Mouse (Mus musculus): ENCODE results near the gene Arid3a. TPM values are rescaled to one million over a fixed set of nuclear protein-coding genes. Genes with fewer than 3 reads are reported as not detected.
A peak's percentile ranks its signal among the peaks of the same experiment; 100 is the strongest.

Gene Arid3a
- total and polyA plus RNA-seq, 3 experiments, result 1.3 to 1.7 (median 1.5) TPM

DNA sequence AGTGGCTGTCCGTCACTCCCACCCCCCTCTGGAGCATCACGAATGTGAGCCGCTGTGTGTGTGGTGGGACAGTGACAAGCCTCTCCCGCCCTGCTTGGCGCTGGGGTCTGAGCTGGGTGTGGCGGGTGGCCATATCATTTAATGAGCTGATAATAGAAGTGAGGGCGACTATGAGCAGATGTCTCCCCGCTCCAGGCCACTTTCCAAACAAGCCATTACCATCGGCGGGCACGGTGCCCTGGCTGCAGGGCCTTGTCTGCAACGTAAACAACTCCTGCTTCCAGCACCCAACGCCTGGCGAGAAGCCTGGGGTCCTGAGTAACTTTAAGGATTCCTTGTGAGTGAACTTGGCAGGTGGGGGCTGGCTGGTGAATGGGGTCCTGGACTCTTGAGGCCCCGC, 71.0 kb downstream of the Arid3a start:
- peaks cover 3% of the 10 kb centered on the region; the same call in 1 of the 2 replicates for H3K4me1 ChIP-seq (ENCODE audit: control insufficient read depth, insufficient read depth, low read length)
- H3K9ac ChIP-seq (ENCODE audit: low read depth, low read length), result no peak overlapping the region; the same call in 1 of the 2 replicates
- TF ChIP-seq POLR2A (IDR thresholded peaks at IDR 0.05; ENCODE audit: insufficient read depth, low read depth, low read length) (no peak), EP300 (IDR thresholded peaks at IDR 0.05; ENCODE audit: insufficient read depth, low read depth, low read length) (0 out of 2 replicates have a peak, but pooled peaks have one; percentile 9)
- no peaks in the 10 kb centered on the region for H3K36me3 ChIP-seq (ENCODE audit: control insufficient read depth, insufficient read depth, low read length)
- no peaks in the 10 kb centered on the region for H3K79me2 ChIP-seq (replicated peaks; ENCODE audit: control insufficient read depth, insufficient read depth, low read length)
- H3K27me3 ChIP-seq (ENCODE audit: control insufficient read depth, insufficient read depth, low read length), result no peaks in the 10 kb centered on the region
- WGBS, result 34% methylated on average over 15 of the region's 15 CpGs
- peak in 1 of 2 experiments; percentile 66 for DNase-seq
- intact Hi-C loops (cut with DNase I), result loop anchor here (2.0 kb wide), 2 partner anchors 41 to 71 kb away; partner anchors contain the start of genes Arid3a and Polr2e
- no peak overlapping the region for H3K27ac ChIP-seq
- H3K4me3 ChIP-seq, result no peak overlapping the region; the same call in 1 of the 2 replicates

DNA sequence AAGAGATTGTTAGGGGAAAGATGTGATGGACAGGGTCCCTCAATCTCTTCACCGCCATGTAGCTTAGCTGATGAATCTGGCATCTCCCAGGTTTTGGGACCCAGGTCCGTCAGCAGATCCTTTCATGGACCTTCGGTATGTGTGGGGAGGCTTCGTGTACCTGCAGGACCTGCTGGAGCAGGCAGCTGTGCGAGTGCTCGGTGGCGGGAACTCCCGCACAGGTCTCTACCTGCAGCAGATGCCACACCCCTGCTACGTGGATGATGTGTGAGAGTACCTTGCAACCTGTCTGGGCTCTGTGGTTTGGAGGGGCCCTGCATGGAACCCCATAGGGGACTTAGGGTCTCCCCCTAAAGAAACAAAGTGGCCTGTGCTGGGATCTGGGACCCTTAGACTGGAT, 75.1 kb downstream of the Arid3a start:
- Histone ChIP-seq H3K9ac (ENCODE audit: low read depth, low read length) (no peak overlapping the region), H3K27me3 (ENCODE audit: control insufficient read depth, insufficient read depth, low read length) (no peaks in the 10 kb centered on the region), H3K79me2 (replicated peaks; ENCODE audit: control insufficient read depth, insufficient read depth, low read length) (no peaks in the 10 kb centered on the region), H3K4me1 (ENCODE audit: control insufficient read depth, insufficient read depth, low read length) (peaks cover 6% of the 10 kb centered on the region), H3K4me3 (no peak overlapping the region), H3K27ac (no peak overlapping the region), H3K36me3 (ENCODE audit: control insufficient read depth, insufficient read depth, low read length) (no peaks in the 10 kb centered on the region)
- no peak for TF ChIP-seq CTCF (IDR thresholded peaks at IDR 0.05)
- no peak for TF ChIP-seq POLR2A (IDR thresholded peaks at IDR 0.05; ENCODE audit: insufficient read depth, low read depth, low read length)
- TF ChIP-seq EP300 (IDR thresholded peaks at IDR 0.05; ENCODE audit: insufficient read depth, low read depth, low read length), result no peak
- no peak for DNase-seq
- 96% methylated on average over 9 of the region's 9 CpGs for WGBS
- intact Hi-C loops (cut with DNase I), result loop anchor here (2.0 kb wide), 1 partner anchor 17 kb away; no protein-coding TSS in a partner anchor

DNA sequence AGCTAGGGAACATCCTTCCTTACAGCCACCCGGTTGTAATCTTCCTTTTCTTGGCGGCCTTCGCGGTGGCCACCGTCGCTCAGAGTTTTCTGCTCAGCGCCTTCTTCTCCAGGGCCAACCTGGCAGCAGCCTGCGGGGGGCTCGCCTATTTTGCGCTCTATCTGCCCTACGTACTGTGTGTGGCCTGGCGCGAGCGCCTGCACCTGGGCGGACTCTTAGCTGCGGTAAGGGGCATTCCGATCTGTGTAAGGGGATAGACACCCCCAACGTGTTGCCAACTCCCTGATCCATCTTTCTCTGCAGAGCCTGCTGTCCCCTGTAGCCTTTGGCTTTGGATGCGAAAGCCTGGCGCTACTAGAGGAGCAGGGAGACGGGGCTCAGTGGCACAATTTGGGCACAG, 76.0 kb downstream of the Arid3a start:
- 61% methylated on average over 21 of the region's 21 CpGs for WGBS
- intact Hi-C loops (cut with DNase I), result loop anchor here (2.0 kb wide), 1 partner anchor 16 kb away; no protein-coding TSS in a partner anchor
- no peak overlapping the region for H3K4me3 ChIP-seq

DNA sequence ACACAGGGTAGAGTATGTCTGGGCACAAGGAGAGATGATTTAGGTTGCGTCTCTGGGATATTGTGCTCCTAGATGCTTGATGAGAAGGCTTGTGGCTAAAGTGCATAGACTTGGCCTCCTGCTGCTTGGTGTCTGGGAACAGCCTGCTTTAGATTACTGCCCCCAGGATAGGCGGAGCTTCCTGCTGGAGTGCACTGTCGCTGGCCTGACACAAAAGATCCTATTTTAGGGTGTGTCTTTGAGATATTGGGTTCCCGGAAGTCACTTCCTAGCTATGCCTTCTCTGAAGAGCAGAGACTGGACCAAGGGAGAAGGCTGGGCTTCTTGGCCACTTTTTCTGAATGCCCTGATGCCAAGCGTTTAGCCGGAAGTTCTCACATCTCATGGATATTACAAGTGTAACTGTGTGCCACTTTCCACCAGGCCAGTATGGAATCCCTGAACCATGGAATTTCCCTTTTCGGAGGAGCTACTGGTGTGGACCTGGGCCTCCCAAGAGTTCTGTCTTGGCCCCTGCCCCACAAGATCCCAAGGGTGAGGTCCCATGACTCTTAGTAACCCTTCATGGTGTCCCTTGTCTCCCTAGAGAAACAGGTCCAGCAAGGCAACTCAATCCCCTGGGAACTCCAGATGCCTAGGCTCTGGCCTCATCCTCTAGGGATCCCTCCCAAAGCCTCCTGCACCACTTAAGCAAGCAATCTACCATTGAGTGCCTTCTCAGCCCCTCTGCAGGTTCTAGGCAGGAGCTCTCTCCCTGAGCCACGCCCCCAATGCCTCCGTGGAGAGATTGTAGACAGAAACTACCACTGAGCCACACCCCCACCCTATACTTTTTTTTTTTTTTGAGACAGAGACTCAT, 76.8 kb downstream of the Arid3a start:
- H3K27me3 ChIP-seq (ENCODE audit: control insufficient read depth, insufficient read depth, low read length), result no peaks in the 10 kb centered on the region
- H3K27ac ChIP-seq, result peak overlapping the region; percentile 83
- no peaks in the 10 kb centered on the region for H3K79me2 ChIP-seq (replicated peaks; ENCODE audit: control insufficient read depth, insufficient read depth, low read length)
- H3K36me3 ChIP-seq (ENCODE audit: control insufficient read depth, insufficient read depth, low read length), result no peaks in the 10 kb centered on the region
- intact Hi-C loops (cut with DNase I), result loop anchor here (2.0 kb wide), 1 partner anchor 15 kb away; no protein-coding TSS in a partner anchor
- no peak overlapping the region; the same call in 1 of the 2 replicates for H3K9ac ChIP-seq (ENCODE audit: low read depth, low read length)
- no peak for DNase-seq
- 55% methylated on average over 9 of the region's 9 CpGs for WGBS
- H3K4me3 ChIP-seq, result no peak overlapping the region
- peak; percentile 36; the same call in 1 of the 2 replicates for TF ChIP-seq POLR2A (IDR thresholded peaks at IDR 0.05; ENCODE audit: insufficient read depth, low read depth, low read length)
- TF ChIP-seq EP300 (IDR thresholded peaks at IDR 0.05; ENCODE audit: insufficient read depth, low read depth, low read length), result peak; percentile 55; the same call in 1 of the 2 replicates
- no peak for TF ChIP-seq CTCF (IDR thresholded peaks at IDR 0.05)
- peaks cover 5% of the 10 kb centered on the region for H3K4me1 ChIP-seq (ENCODE audit: control insufficient read depth, insufficient read depth, low read length)

More for the DNA sequence above, 76.0 kb downstream of the Arid3a start:
- Histone ChIP-seq H3K36me3 (ENCODE audit: control insufficient read depth, insufficient read depth, low read length) (no peaks in the 10 kb centered on the region), H3K79me2 (replicated peaks; ENCODE audit: control insufficient read depth, insufficient read depth, low read length) (no peaks in the 10 kb centered on the region), H3K4me1 (ENCODE audit: control insufficient read depth, insufficient read depth, low read length) (peaks cover 5% of the 10 kb centered on the region), H3K27me3 (ENCODE audit: control insufficient read depth, insufficient read depth, low read length) (no peaks in the 10 kb centered on the region), H3K9ac (ENCODE audit: low read depth, low read length) (peak overlapping the region; percentile 3; the same call in 1 of the 2 replicates), H3K27ac (peak overlapping the region; percentile 83)
- TF ChIP-seq EP300 (IDR thresholded peaks at IDR 0.05; ENCODE audit: insufficient read depth, low read depth, low read length) (no peak), POLR2A (IDR thresholded peaks at IDR 0.05; ENCODE audit: insufficient read depth, low read depth, low read length) (no peak), CTCF (IDR thresholded peaks at IDR 0.05) (no peak)
- DNase-seq, result no peak

DNA sequence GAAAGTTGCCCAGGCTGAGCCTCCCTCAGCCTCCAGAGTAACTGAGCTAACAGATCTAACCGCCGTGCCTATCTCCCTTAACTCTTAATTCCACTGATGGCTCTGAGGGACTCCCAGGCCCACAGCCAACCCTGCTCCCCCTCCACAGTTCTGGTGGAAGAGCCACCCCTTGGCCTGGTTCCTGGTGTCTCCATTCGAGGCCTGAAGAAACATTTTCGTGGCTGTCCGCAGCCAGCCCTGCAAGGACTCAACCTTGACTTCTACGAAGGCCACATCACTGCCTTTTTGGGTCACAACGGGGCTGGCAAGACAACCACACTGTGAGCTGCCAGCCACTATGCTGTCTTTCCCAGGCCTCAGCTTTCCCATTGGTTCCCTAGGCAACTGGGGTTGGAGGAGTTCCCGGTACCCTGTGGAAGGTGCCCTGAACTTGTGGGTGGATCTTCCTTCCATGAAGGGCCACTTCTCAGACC, 77.4 kb downstream of the Arid3a start:
- no peak for DNase-seq
- H3K27me3 ChIP-seq (ENCODE audit: control insufficient read depth, insufficient read depth, low read length), result no peaks in the 10 kb centered on the region
- WGBS, result 74% methylated on average over 8 of the region's 8 CpGs
- no peak overlapping the region for H3K4me3 ChIP-seq
- no peak for TF ChIP-seq POLR2A (IDR thresholded peaks at IDR 0.05; ENCODE audit: insufficient read depth, low read depth, low read length)
- TF ChIP-seq EP300 (IDR thresholded peaks at IDR 0.05; ENCODE audit: insufficient read depth, low read depth, low read length), result no peak
- no peak for TF ChIP-seq CTCF (IDR thresholded peaks at IDR 0.05)
- no peak overlapping the region for H3K27ac ChIP-seq
- no peaks in the 10 kb centered on the region for H3K36me3 ChIP-seq (ENCODE audit: control insufficient read depth, insufficient read depth, low read length)
- H3K4me1 ChIP-seq (ENCODE audit: control insufficient read depth, insufficient read depth, low read length), result peaks cover 5% of the 10 kb centered on the region
- intact Hi-C loops (cut with DNase I), result no loop called here
- no peak overlapping the region for H3K9ac ChIP-seq (ENCODE audit: low read depth, low read length)
- H3K79me2 ChIP-seq (replicated peaks; ENCODE audit: control insufficient read depth, insufficient read depth, low read length), result no peaks in the 10 kb centered on the region

Other genes with a start within 250 kb of the Arid3a start
Only the 30 nearest of the 35 such genes appear.
- 10 to 100 TPM; 17.0 to 17.5 TPM for gene Hcn2, start 210.4 kb upstream of the Arid3a start, total RNA-seq (2021)
- 23.8 and 33.5 TPM in 2 replicates for gene Hcn2, start 210.4 kb upstream of the Arid3a start, polyA plus RNA-seq (2012; rRNA removed)
- gene Polrmt, start 180.5 kb upstream of the Arid3a start, total RNA-seq (2021), result 10 to 100 TPM; 42.2 to 44.7 TPM
- gene Polrmt, start 180.5 kb upstream of the Arid3a start, polyA plus RNA-seq (2012; rRNA removed), result 47.0 and 52.3 TPM in 2 replicates
- not detected for gene Fgf22, start 172.0 kb upstream of the Arid3a start, total RNA-seq (2021)
- not detected in 2 replicates for gene Fgf22, start 172.0 kb upstream of the Arid3a start, polyA plus RNA-seq (2012; rRNA removed)
- gene Rnf126, start 160.1 kb upstream of the Arid3a start, total RNA-seq (2021), result 10 to 100 TPM; 22.9 to 23.6 TPM
- gene Rnf126, start 160.1 kb upstream of the Arid3a start, polyA plus RNA-seq (2012; rRNA removed), result 41.4 and 48.0 TPM in 2 replicates
- 1 to 10 TPM; 3.8 to 4.7 TPM for gene Fstl3, start 149.8 kb upstream of the Arid3a start, total RNA-seq (2021)
- gene Fstl3, start 149.8 kb upstream of the Arid3a start, polyA plus RNA-seq (2012; rRNA removed), result 9.7 and 11.9 TPM in 2 replicates
- gene Prss57, start 136.1 kb upstream of the Arid3a start, total RNA-seq (2021), result not detected
- gene Prss57, start 136.1 kb upstream of the Arid3a start, polyA plus RNA-seq (2012; rRNA removed), result 0.08 and 0.20 TPM in 2 replicates
- 10 to 100 TPM; 51.4 to 55.6 TPM for gene Palm, start 133.5 kb upstream of the Arid3a start, total RNA-seq (2021)
- 31.4 and 36.6 TPM in 2 replicates for gene Palm, start 133.5 kb upstream of the Arid3a start, polyA plus RNA-seq (2012; rRNA removed)
- under 1 TPM; 0.50 to 0.52 TPM for gene Misp, start 106.1 kb upstream of the Arid3a start, total RNA-seq (2021)
- 0.26 and 0.82 TPM in 2 replicates for gene Misp, start 106.1 kb upstream of the Arid3a start, polyA plus RNA-seq (2012; rRNA removed)
- 10 to 100 TPM; 43.9 to 51.8 TPM for gene Ptbp1, start 72.6 kb upstream of the Arid3a start, total RNA-seq (2021)
- gene Ptbp1, start 72.6 kb upstream of the Arid3a start, polyA plus RNA-seq (2012; rRNA removed), result 47.5 and 52.6 TPM in 2 replicates
- 1 to 10 TPM in 1 of 2 experiments, under 1 TPM in 1; 0.55 to 1.2 TPM for gene Prtn3, start 52.6 kb upstream of the Arid3a start, total RNA-seq (2021)
- 0.84 TPM in 1 of 2 replicates, not detected in the other for gene Prtn3, start 52.6 kb upstream of the Arid3a start, polyA plus RNA-seq (2012; rRNA removed)
- under 1 TPM; 0.20 to 0.31 TPM for gene Plppr3, start 52.4 kb upstream of the Arid3a start, total RNA-seq (2021)
- 0.50 and 0.80 TPM in 2 replicates for gene Plppr3, start 52.4 kb upstream of the Arid3a start, polyA plus RNA-seq (2012; rRNA removed)
- not detected for gene Elane, start 40.8 kb upstream of the Arid3a start, total RNA-seq (2021)
- gene Elane, start 40.8 kb upstream of the Arid3a start, polyA plus RNA-seq (2012; rRNA removed), result 0.23 TPM in 1 of 2 replicates, not detected in the other
- gene Cfd, start 36.2 kb upstream of the Arid3a start, total RNA-seq (2021), result 10 to 100 TPM; 22.9 to 98.7 TPM
- gene Cfd, start 36.2 kb upstream of the Arid3a start, polyA plus RNA-seq (2012; rRNA removed), result 85.9 and 490 TPM in 2 replicates
- gene Med16, start 18.1 kb upstream of the Arid3a start, total RNA-seq (2021), result 10 to 100 TPM; 40.8 to 54.1 TPM
- 54.9 and 62.4 TPM in 2 replicates for gene Med16, start 18.1 kb upstream of the Arid3a start, polyA plus RNA-seq (2012; rRNA removed)
- not detected for gene Gm26602, start 16.2 kb upstream of the Arid3a start, total RNA-seq (2021)
- gene Gm26602, start 16.2 kb upstream of the Arid3a start, polyA plus RNA-seq (2012; rRNA removed), result not detected in 2 replicates
- gene Kiss1r, start 10.1 kb upstream of the Arid3a start, total RNA-seq (2021), result under 1 TPM; 0.10 to 0.25 TPM
- gene Kiss1r, start 10.1 kb upstream of the Arid3a start, polyA plus RNA-seq (2012; rRNA removed), result 0.79 and 1.5 TPM in 2 replicates
- 10 to 100 TPM; 82.4 to 85.6 TPM for gene R3hdm4, start 5.8 kb upstream of the Arid3a start, total RNA-seq (2021)
- 119 and 123 TPM in 2 replicates for gene R3hdm4, start 5.8 kb upstream of the Arid3a start, polyA plus RNA-seq (2012; rRNA removed)
- 10 to 100 TPM; 27.8 to 29.4 TPM for gene Wdr18, start 33.1 kb downstream of the Arid3a start, total RNA-seq (2021)
- 31.7 and 32.2 TPM in 2 replicates for gene Wdr18, start 33.1 kb downstream of the Arid3a start, polyA plus RNA-seq (2012; rRNA removed)
- under 1 TPM; 0.20 to 0.31 TPM for gene Grin3b, start 43.7 kb downstream of the Arid3a start, total RNA-seq (2021)
- 0.20 and 0.29 TPM in 2 replicates for gene Grin3b, start 43.7 kb downstream of the Arid3a start, polyA plus RNA-seq (2012; rRNA removed)
- 100 to 1,000 TPM; 109 to 124 TPM for gene Tmem259, start 57.3 kb downstream of the Arid3a start, total RNA-seq (2021)
- gene Tmem259, start 57.3 kb downstream of the Arid3a start, polyA plus RNA-seq (2012; rRNA removed), result 184 and 220 TPM in 2 replicates
- 10 to 100 TPM; 30.2 to 39.3 TPM for gene Cnn2, start 61.5 kb downstream of the Arid3a start, total RNA-seq (2021)
- gene Cnn2, start 61.5 kb downstream of the Arid3a start, polyA plus RNA-seq (2012; rRNA removed), result 52.5 and 60.7 TPM in 2 replicates
- gene Abca7, start 69.5 kb downstream of the Arid3a start, total RNA-seq (2021), result 1 to 10 TPM; 6.6 to 8.0 TPM
- 9.2 and 10.8 TPM in 2 replicates for gene Abca7, start 69.5 kb downstream of the Arid3a start, polyA plus RNA-seq (2012; rRNA removed)
- 1 to 10 TPM; 3.5 to 5.1 TPM for gene Arhgap45, start 89.6 kb downstream of the Arid3a start, total RNA-seq (2021)
- gene Arhgap45, start 89.6 kb downstream of the Arid3a start, polyA plus RNA-seq (2012; rRNA removed), result 8.9 and 16.6 TPM in 2 replicates
- gene Polr2e, start 112.8 kb downstream of the Arid3a start, total RNA-seq (2021), result 10 to 100 TPM; 78.3 to 89.8 TPM
- 182 and 194 TPM in 2 replicates for gene Polr2e, start 112.8 kb downstream of the Arid3a start, polyA plus RNA-seq (2012; rRNA removed)
- 1,000 to 10,000 TPM in 1 of 2 experiments, 100 to 1,000 TPM in 1; 832 to 1,055 TPM for gene Gpx4, start 120.1 kb downstream of the Arid3a start, total RNA-seq (2021)
- 860 and 993 TPM in 2 replicates for gene Gpx4, start 120.1 kb downstream of the Arid3a start, polyA plus RNA-seq (2012; rRNA removed)
- 10 to 100 TPM; 10.6 to 11.2 TPM for gene Sbno2, start 178.5 kb downstream of the Arid3a start, total RNA-seq (2021)
- gene Sbno2, start 178.5 kb downstream of the Arid3a start, polyA plus RNA-seq (2012; rRNA removed), result 16.9 and 18.0 TPM in 2 replicates
- gene Stk11, start 188.8 kb downstream of the Arid3a start, total RNA-seq (2021), result 100 to 1,000 TPM; 140 to 161 TPM
- gene Stk11, start 188.8 kb downstream of the Arid3a start, polyA plus RNA-seq (2012; rRNA removed), result 127 and 144 TPM in 2 replicates
- 1,000 to 10,000 TPM; 1,015 to 1,150 TPM for gene Atp5d, start 211.6 kb downstream of the Arid3a start, total RNA-seq (2021)
- 1,139 and 1,938 TPM in 2 replicates for gene Atp5d, start 211.6 kb downstream of the Arid3a start, polyA plus RNA-seq (2012; rRNA removed)
- 1 to 10 TPM; 3.9 to 4.9 TPM for gene Cbarp, start 213.8 kb downstream of the Arid3a start, total RNA-seq (2021)
- gene Cbarp, start 213.8 kb downstream of the Arid3a start, polyA plus RNA-seq (2012; rRNA removed), result 3.0 and 4.3 TPM in 2 replicates
- 100 to 1,000 TPM in 1 of 2 experiments, 10 to 100 TPM in 1; 96.2 to 102 TPM for gene Midn, start 221.2 kb downstream of the Arid3a start, total RNA-seq (2021)
- 50.1 and 74.5 TPM in 2 replicates for gene Midn, start 221.2 kb downstream of the Arid3a start, polyA plus RNA-seq (2012; rRNA removed)